ENCODE assay signal across 22 mouse cellular contexts in genomic region chr15:7240950-7241349, GRCm38 (mm10).
DNase-seq lines count a peak whose midpoint lies in the region; ATAC-seq lines count a peak whose summit lies in the region.
"Had no signal": no experiment of that assay in that cellular context is flagged by ENCODE, and none has a peak within 500 bp of the region (broad histone marks: within the 10 kb centered on the region; RNA-seq: fewer than 3 reads in every experiment).

No protein-coding gene starts in this region.

- no peak overlapping the region for H3K4me3 ChIP-seq in forebrain, embryonic 15.5 days
- H3K4me3 ChIP-seq in forebrain, embryonic 10.5 days: no peak overlapping the region
- no peak overlapping the region for H3K4me3 ChIP-seq in neural tube, embryonic 15.5 days (replicated peaks)
- H3K4me3 ChIP-seq: embryonic facial prominence, embryonic 12.5 days; erythroblast, embryonic 14.5 days; limb, embryonic 12.5 days; liver, embryonic 12.5 days had no signal

- H3K27me3 ChIP-seq in forebrain, embryonic 15.5 days: no peaks in the 10 kb centered on the region
- no peaks in the 10 kb centered on the region for H3K27me3 ChIP-seq in forebrain, embryonic 10.5 days (ENCODE audit: poor library complexity, severe bottlenecking)
- H3K27me3 ChIP-seq in neural tube, embryonic 15.5 days (replicated peaks): no peaks in the 10 kb centered on the region
- H3K27me3 ChIP-seq: embryonic facial prominence, embryonic 12.5 days; limb, embryonic 12.5 days had no signal

- no peaks in the 10 kb centered on the region for H3K9me3 ChIP-seq in forebrain, embryonic 15.5 days
- no peaks in the 10 kb centered on the region for H3K9me3 ChIP-seq in forebrain, embryonic 10.5 days
- no peaks in the 10 kb centered on the region for H3K9me3 ChIP-seq in neural tube, embryonic 15.5 days (replicated peaks)
- H3K9me3 ChIP-seq: embryonic facial prominence, embryonic 12.5 days; limb, embryonic 12.5 days; liver, embryonic 12.5 days had no signal

- DNase-seq in forebrain, embryonic 10.5 days (ENCODE audit: extremely low spot score, low spot score): no peak
- peak; percentile 47 to 81 for DNase-seq in layer of hippocampus, adult 18-20 months (ENCODE audit: low spot score in 2 of 2)
- no peak for DNase-seq in layer of hippocampus, postnatal 25 days (ENCODE audit: extremely low spot score in 1 of 2, low spot score in 1 of 2)
- DNase-seq in neural tube, embryonic 10.5 days (ENCODE audit: extremely low spot score, low spot score): no peak
- peak; percentile 28 to 49 for DNase-seq in layer of hippocampus, postnatal 14 days (ENCODE audit: low spot score in 2 of 2)
- DNase-seq in adrenal gland, postnatal 25 days: no peak
- DNase-seq: adrenal gland, adult 8-10 months; cerebellum, adult 9-11 months; gastrocnemius, postnatal 25 days; kidney, adult 18-20 months; spleen, adult 18-20 months; thymus, adult 2 months had no signal

- no peak overlapping the region for H3K4me2 ChIP-seq in forebrain, embryonic 15.5 days (replicated peaks)
- no peak overlapping the region for H3K4me2 ChIP-seq in neural tube, embryonic 15.5 days
- H3K4me2 ChIP-seq: embryonic facial prominence, embryonic 12.5 days; limb, embryonic 12.5 days; liver, embryonic 12.5 days; midbrain, embryonic 11.5 days had no signal

- no peak overlapping the region for H3K27ac ChIP-seq in forebrain, embryonic 15.5 days (replicated peaks)
- no peak overlapping the region for H3K27ac ChIP-seq in forebrain, embryonic 10.5 days
- no peak overlapping the region for H3K27ac ChIP-seq in neural tube, embryonic 15.5 days (replicated peaks)
- H3K27ac ChIP-seq: embryonic facial prominence, embryonic 12.5 days; kidney, postnatal 0 days; limb, embryonic 12.5 days; liver, embryonic 12.5 days; macrophage had no signal

- no peaks in the 10 kb centered on the region for H3K36me3 ChIP-seq in forebrain, embryonic 15.5 days
- H3K36me3 ChIP-seq in forebrain, embryonic 10.5 days (replicated peaks): no peaks in the 10 kb centered on the region
- no peaks in the 10 kb centered on the region for H3K36me3 ChIP-seq in neural tube, embryonic 15.5 days
- H3K36me3 ChIP-seq: embryonic facial prominence, embryonic 12.5 days; liver, embryonic 12.5 days had no signal

- ATAC-seq in forebrain, embryonic 15.5 days (replicated peaks): 0 out of 2 replicates have a peak, but pooled peaks have one; percentile 5
- ATAC-seq in neural tube, embryonic 15.5 days (ENCODE audit: low FRiP score): peak; percentile 22; the same call in 1 of the 2 replicates
- ATAC-seq: liver, embryonic 12.5 days; Patski had no signal

- H3K4me1 ChIP-seq in forebrain, embryonic 15.5 days: 0 out of 2 replicates have a peak, but pooled peaks cover 4% of the 10 kb centered on the region
- H3K4me1 ChIP-seq in forebrain, embryonic 10.5 days: peaks cover 7% of the 10 kb centered on the region; the same call in 1 of the 2 replicates
- H3K4me1 ChIP-seq in neural tube, embryonic 15.5 days: no peaks in the 10 kb centered on the region
- H3K4me1 ChIP-seq: embryonic facial prominence, embryonic 12.5 days; limb, embryonic 12.5 days; liver, embryonic 12.5 days had no signal

- 65% methylated on average over 3 of the region's 3 CpGs for WGBS in forebrain, embryonic 15.5 days
- 84% methylated on average over 3 of the region's 3 CpGs for WGBS in forebrain, embryonic 10.5 days
- WGBS in neural tube, embryonic 15.5 days: 60% methylated on average over 3 of the region's 3 CpGs

- H3K9ac ChIP-seq in forebrain, embryonic 15.5 days (replicated peaks): no peak overlapping the region
- no peak overlapping the region for H3K9ac ChIP-seq in neural tube, embryonic 15.5 days (replicated peaks)
- H3K9ac ChIP-seq: embryonic facial prominence, embryonic 12.5 days; limb, embryonic 12.5 days; liver, embryonic 12.5 days had no signal

Comparison
In these comparisons a context has a peak if more than half of its experiments do, and no peak if none do; other contexts are left out.
1. DNase-seq: peak in layer of hippocampus, adult 18-20 months (2 of 2) and layer of hippocampus, postnatal 14 days (2 of 2); none in forebrain, embryonic 10.5 days (single experiment), layer of hippocampus, postnatal 25 days (0 of 2), neural tube, embryonic 10.5 days (single experiment) and adrenal gland, postnatal 25 days (single experiment).